Mouse (Mus musculus) hindbrain, postnatal 0 days (tissue): ENCODE results near the gene Gabrp. TPM values are rescaled to one million over a fixed set of nuclear protein-coding genes. Genes with fewer than 3 reads are reported as not detected.

Source experiments
- ATAC-seq: fragments of 200-750 bp; cut with Nextera tagmentation; 2 replicates; pipeline ENCODE4 v1.8.0; 2017; ENCODE audit warnings: mild to moderate bottlenecking, moderate TSS enrichment, moderate library complexity
- DNase-seq: peaks from one replicate; pipeline ENCODE4 v3.0.0-alpha.2; 2015; ENCODE audit warnings: low spot score
- H3K27ac ChIP-seq: fragments of 300-500 bp; sonication (generic); 2 replicates; pipeline ENCODE4 v1.5.1; 2014; ENCODE audit warnings: mild to moderate bottlenecking
- H3K27me3 ChIP-seq: fragments of 300-500 bp; sonication (generic); 2 replicates; pipeline ENCODE4 v1.6.1; 2014; ENCODE audit warnings: low read length, mixed read lengths; ENCODE audit not compliant: insufficient read depth
- H3K36me3 ChIP-seq: fragments of 300-500 bp; sonication (generic); 2 replicates; pipeline ENCODE4 v1.6.1; 2014; ENCODE audit warnings: low read length, mixed read lengths; ENCODE audit not compliant: insufficient read depth
- H3K4me1 ChIP-seq: fragments of 300-500 bp; sonication (generic); 2 replicates; pipeline ENCODE4 v1.6.1; 2014; ENCODE audit warnings: antibody characterized with exemption, low read length, mixed read lengths; ENCODE audit not compliant: insufficient read depth
- H3K4me2 ChIP-seq: fragments of 300-500 bp; sonication (generic); 2 replicates; pipeline ENCODE4 v1.6.1; 2014; ENCODE audit warnings: low read depth, mild to moderate bottlenecking, low read length, moderate library complexity, mixed read lengths
- H3K4me3 ChIP-seq: fragments of 300-500 bp; sonication (generic); 2 replicates; pipeline ENCODE4 v1.5.1; 2014; ENCODE audit warnings: low read length
- H3K9ac ChIP-seq: fragments of 300-500 bp; sonication (generic); replicated peaks from 2 replicates; pipeline ENCODE4 v1.6.1; 2014; ENCODE audit warnings: mild to moderate bottlenecking, low read length, moderate library complexity, mixed read lengths
- H3K9me3 ChIP-seq: fragments of 300-500 bp; sonication (generic); 2 replicates; pipeline ENCODE4 v1.6.1; 2016; ENCODE audit warnings: low read length, mixed read lengths
- CTCF ChIP-seq: IDR thresholded peaks from 2 replicates; pipeline ENCODE4 v1.5.1; 2016; ENCODE audit warnings: antibody characterized with exemption, control low read depth, low read depth
- WGBS: fragments of 180-500 bp; shearing (Covaris S2); extraction: QIAGEN DNeasy Blood & Tissue Kit; methylation state at CpG from one replicate; pipeline ENCODE4 v1.1.7; 2014; 5-methylcytosine and 5-hydroxymethylcytosine counted together
- polyA plus RNA-seq: library from polyadenylated mRNA; unstranded; fragments of >200 nt; fragmentation: Nextera tagmentation; extraction: Ambion mirVana; gene quantifications from 2 replicates; pipeline ENCODE4 v1.2.1, GENCODE M21; 2015
- total RNA-seq: library from RNA; depleted of rRNA; stranded (reverse); fragments of >200 nt; gene quantifications from 2 replicates; pipeline ENCODE4 v1.2.3, GENCODE M21; 2014; rRNA removed

Gabrp gene
- total RNA-seq, result 0.10 TPM in 1 of 2 replicates, not detected in the other
- polyA plus RNA-seq, result not detected in 2 replicates

- no peak for TF ChIP-seq CTCF
- no peak within 1 kb of the TSS for H3K4me3 ChIP-seq
- 54% methylated on average over 6 of the region's 6 CpGs for WGBS
Measured at GRCm38 (mm10) chr11:33578859-33579258, at the start of gene Gabrp. Gene Gabrp (minus strand): TSS chr11:33578959.

GRCm38 (mm10) chr11:33627136-33627742 lies 48.5 kb upstream of the Gabrp start:
- Histone ChIP-seq H3K4me2 (no peak overlapping the region), H3K4me3 (no peak overlapping the region), H3K36me3 (no peaks in the 10 kb centered on the region), H3K9me3 (no peaks in the 10 kb centered on the region), H3K4me1 (no peaks in the 10 kb centered on the region), H3K9ac (no peak overlapping the region), H3K27ac (no peak overlapping the region), H3K27me3 (no peaks in the 10 kb centered on the region)
- TF ChIP-seq CTCF, result no peak
- WGBS, result 85% methylated on average over 4 of the region's 4 CpGs
- no peak for ATAC-seq
- no peak for DNase-seq

More at GRCm38 (mm10) chr11:33578859-33579258, at the start of gene Gabrp:
- no peaks in the 10 kb centered on the region for H3K9me3 ChIP-seq
- no peak within 1 kb of the TSS for H3K4me2 ChIP-seq
- H3K9ac ChIP-seq, result no peak within 1 kb of the TSS
- H3K27ac ChIP-seq, result no peak within 1 kb of the TSS
- ATAC-seq (no peak), DNase-seq (no peak)
- no peaks in the 10 kb centered on the region for H3K36me3 ChIP-seq
- H3K4me1 ChIP-seq, result no peaks in the 10 kb centered on the region
- H3K27me3 ChIP-seq, result no peaks in the 10 kb centered on the region

- peak; percentile 96 for TF ChIP-seq CTCF
- WGBS, result 8% methylated on average over 15 of the region's 15 CpGs
- Histone ChIP-seq H3K27me3 (no peaks in the 10 kb centered on the region), H3K27ac (no peak overlapping the region), H3K4me2 (no peak overlapping the region), H3K4me1 (no peaks in the 10 kb centered on the region), H3K36me3 (no peaks in the 10 kb centered on the region), H3K9me3 (no peaks in the 10 kb centered on the region), H3K4me3 (no peak overlapping the region), H3K9ac (no peak overlapping the region)
- peak; percentile 78 for ATAC-seq
- peak; percentile 83 for DNase-seq
Measured at GRCm38 (mm10) chr11:33614218-33614617, 35.5 kb upstream of the Gabrp start.

- H3K9me3 ChIP-seq, result no peaks in the 10 kb centered on the region
- H3K36me3 ChIP-seq, result no peaks in the 10 kb centered on the region
- no peaks in the 10 kb centered on the region for H3K27me3 ChIP-seq
- H3K4me1 ChIP-seq, result no peaks in the 10 kb centered on the region
- H3K9ac ChIP-seq, result no peak overlapping the region
- no peak overlapping the region for H3K4me3 ChIP-seq
- WGBS, result 41% methylated on average over 3 of the region's 3 CpGs
- no peak overlapping the region for H3K4me2 ChIP-seq
- H3K27ac ChIP-seq, result no peak overlapping the region
- DNase-seq, result no peak
- TF ChIP-seq CTCF, result no peak
- ATAC-seq, result no peak
Measured at GRCm38 (mm10) chr11:33607784-33608183, 29.0 kb upstream of the Gabrp start.

GRCm38 (mm10) chr11:33603174-33603573 lies 24.4 kb upstream of the Gabrp start:
- H3K9me3 ChIP-seq, result no peaks in the 10 kb centered on the region
- no peak for ATAC-seq
- H3K27me3 ChIP-seq, result no peaks in the 10 kb centered on the region
- H3K36me3 ChIP-seq, result no peaks in the 10 kb centered on the region
- H3K9ac ChIP-seq, result no peak overlapping the region
- DNase-seq, result no peak
- H3K4me3 ChIP-seq, result no peak overlapping the region
- 84% methylated on average over 2 of the region's 2 CpGs for WGBS
- H3K4me2 ChIP-seq, result no peak overlapping the region
- no peak overlapping the region for H3K27ac ChIP-seq
- TF ChIP-seq CTCF, result no peak
- no peaks in the 10 kb centered on the region for H3K4me1 ChIP-seq

- WGBS, result 76% methylated on average over 4 of the region's 4 CpGs
- H3K4me1 ChIP-seq, result no peaks in the 10 kb centered on the region
- DNase-seq (no peak), ATAC-seq (no peak)
- no peaks in the 10 kb centered on the region for H3K36me3 ChIP-seq
- no peak within 1 kb of the TSS for H3K27ac ChIP-seq
- no peak within 1 kb of the TSS for H3K9ac ChIP-seq
- TF ChIP-seq CTCF, result no peak
- no peak within 1 kb of the TSS for H3K4me3 ChIP-seq
- no peak within 1 kb of the TSS for H3K4me2 ChIP-seq
- no peaks in the 10 kb centered on the region for H3K27me3 ChIP-seq
- H3K9me3 ChIP-seq, result no peaks in the 10 kb centered on the region
Measured at GRCm38 (mm10) chr11:33598986-33599385, 20.2 kb upstream of the Gabrp start, which contains the start of gene D130052B06Rik. Gene D130052B06Rik (plus strand): TSS chr11:33599302.

GRCm38 (mm10) chr11:33596655-33597054 lies 17.9 kb upstream of the Gabrp start:
- no peaks in the 10 kb centered on the region for H3K9me3 ChIP-seq
- 77% methylated on average over 4 of the region's 4 CpGs for WGBS
- H3K4me2 ChIP-seq, result no peak overlapping the region
- no peak for TF ChIP-seq CTCF
- no peaks in the 10 kb centered on the region for H3K36me3 ChIP-seq
- H3K9ac ChIP-seq, result no peak overlapping the region
- H3K27ac ChIP-seq, result no peak overlapping the region
- H3K4me3 ChIP-seq, result no peak overlapping the region
- ATAC-seq (no peak), DNase-seq (no peak)
- H3K27me3 ChIP-seq, result no peaks in the 10 kb centered on the region
- no peaks in the 10 kb centered on the region for H3K4me1 ChIP-seq
